Mouse (Mus musculus): ENCODE data around the gene Cyth2.

The Cyth2 gene

DNA sequence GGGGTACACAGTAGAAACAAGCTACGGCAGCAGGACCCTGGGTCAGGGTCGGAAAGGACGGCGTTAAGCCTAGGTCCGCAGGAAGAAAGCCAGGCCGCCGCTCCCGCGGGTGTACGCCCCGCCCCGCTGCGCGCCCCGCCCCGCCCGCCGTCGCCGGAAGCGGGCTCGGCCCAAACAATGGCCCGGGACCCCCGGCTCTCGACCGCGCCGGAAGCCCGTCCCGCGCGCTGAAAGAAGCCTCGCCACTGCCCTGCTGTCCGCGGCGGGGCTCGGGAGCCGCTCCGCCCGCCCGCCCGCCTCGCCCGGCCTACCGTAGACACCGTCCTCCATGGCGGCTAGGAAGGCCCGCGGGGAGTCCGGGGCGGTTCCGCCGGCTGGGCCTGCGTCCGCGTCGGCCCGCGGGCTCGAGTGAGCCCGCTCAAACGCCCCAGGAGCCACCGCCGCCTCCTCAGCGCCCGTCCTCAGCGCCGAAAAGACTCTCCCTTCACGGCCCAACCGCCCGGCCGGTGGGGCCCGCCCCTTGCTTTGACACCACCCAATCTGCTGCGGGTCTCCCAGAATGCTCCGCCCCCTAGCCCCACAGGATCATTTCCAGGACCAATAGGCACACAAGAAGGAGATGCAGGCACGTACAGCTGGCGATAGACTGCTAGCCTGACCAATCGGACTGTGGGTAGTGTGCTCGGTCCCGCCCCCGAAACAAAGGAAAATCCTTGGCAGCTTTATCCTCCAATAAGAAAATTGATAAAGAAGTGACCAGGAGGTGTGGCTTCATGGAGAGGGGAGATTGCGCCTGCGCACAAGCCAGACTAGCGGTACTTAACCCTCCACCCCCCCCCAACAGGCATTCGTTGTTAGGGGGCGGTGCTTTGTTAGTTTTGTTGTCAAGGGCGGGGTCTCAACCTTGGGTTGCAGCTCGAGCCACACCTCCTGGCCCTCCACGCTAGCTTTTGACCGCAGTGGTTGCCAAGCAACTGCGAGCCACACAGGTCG lies at the start of gene Cyth2:
TSS of gene Cyth2 (minus strand) at position 795 of the 993 bp plus-strand sequence.
- WGBS, result under 1% methylated on average over 90 of the region's 92 CpGs

DNA sequence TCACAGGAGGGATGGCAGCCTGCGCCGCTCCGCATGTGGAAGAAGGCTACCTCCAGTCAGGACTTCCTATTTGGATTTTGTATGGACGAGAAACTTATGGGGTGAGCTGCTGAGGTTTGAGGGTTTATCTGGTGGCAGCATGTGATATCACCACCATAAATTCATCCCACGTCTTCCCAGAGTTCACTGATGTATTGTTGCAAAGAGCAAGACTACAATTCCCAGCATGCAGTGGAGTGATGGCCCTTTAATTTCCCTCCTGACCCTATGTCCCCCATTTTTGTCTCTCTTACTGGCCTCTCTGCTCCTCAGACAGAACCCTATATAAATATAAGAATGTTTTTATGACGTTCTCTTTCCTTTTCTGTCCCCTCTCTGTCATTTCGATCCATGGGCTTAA lies 48.4 kb upstream of the Cyth2 start:
- 87% methylated on average over 7 of the region's 7 CpGs for WGBS

DNA sequence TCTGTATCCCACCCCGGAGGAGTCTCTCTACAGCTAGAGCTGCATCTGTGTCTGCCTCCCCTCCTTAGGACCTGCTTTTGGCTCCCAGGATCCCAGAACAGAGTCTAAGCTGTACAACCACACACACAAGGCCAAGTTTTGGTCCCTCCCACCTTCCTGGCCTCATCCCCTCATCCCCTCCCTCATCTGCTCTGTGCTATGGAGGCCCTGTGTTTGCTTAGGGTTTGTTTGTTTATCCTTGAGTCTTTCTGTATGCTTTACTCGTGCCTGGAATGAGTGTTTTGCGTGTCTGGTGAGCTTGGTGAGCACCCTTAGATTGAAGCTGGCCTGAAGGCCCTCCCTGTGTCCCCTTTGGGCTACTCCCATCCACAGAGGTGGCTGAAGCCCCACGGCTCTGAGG lies 44.6 kb upstream of the Cyth2 start:
- WGBS, result 79% methylated on average over 4 of the region's 4 CpGs

DNA sequence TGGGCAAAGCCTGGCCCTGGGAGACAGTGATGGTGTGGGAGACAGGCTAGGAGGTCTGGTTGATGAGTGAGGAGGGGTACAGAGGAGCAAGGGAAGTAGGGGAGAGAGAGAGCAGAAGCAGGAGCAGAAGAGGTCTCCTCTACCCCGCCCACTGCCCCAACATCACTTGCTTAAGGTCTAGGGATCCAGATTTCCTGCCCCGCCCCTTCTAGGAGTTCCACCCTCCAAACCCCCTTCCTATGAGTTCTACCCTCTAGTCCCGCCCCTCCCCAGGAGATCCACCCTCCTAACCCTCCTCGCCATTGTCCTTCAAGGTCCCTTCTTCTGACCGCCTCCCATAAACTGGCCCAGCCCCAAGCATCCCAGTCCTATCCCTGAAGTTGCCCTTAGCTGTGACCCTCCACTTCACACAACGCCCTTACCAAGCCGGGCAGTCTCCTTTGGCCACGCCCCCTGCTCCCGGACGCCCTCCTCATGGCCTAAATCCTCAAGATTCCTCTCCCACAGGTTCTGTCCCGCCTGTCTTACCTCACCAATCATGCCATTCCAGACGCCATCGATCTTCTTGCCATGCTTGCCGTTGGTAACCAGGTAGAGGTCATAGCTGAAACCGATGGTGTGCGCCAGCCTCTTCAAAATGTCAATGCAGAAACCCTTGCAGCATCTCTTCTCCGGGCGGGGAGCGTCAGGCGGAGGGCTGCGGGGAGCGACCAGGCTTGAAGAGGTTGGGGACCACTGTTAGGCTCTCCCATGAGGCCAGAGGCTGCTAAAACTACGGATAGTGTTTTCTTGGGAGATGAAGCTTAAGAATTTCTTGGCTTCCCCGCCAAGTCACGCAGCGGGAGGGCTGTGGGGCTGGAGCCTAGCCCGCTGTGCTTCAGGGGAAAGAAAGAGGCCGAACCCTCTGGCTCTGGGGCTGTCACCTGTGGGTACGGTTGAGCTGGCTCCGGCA lies 42.8 kb upstream of the Cyth2 start:
- WGBS, result 32% methylated on average over 30 of the region's 30 CpGs

DNA sequence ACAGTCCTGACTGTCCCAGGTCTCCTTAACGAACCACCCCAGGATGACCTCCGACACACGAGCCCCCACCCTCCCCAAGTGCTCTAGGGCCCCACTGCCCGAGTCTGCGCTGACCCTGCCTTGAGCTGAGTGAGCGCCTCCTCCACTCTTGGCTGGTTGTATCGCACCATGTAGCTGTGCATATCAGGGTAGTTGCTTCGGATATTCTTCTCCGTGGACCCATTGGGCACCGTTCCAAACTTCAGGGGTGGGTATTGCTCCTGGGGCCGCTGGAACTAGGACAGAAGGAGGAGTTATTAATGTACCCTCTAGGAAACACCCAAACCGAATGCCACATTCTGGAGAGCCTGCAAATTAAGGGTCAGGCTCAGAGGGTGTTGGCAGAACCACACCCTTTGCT lies 38.7 kb upstream of the Cyth2 start:
- 84% methylated on average over 12 of the region's 12 CpGs for WGBS

DNA sequence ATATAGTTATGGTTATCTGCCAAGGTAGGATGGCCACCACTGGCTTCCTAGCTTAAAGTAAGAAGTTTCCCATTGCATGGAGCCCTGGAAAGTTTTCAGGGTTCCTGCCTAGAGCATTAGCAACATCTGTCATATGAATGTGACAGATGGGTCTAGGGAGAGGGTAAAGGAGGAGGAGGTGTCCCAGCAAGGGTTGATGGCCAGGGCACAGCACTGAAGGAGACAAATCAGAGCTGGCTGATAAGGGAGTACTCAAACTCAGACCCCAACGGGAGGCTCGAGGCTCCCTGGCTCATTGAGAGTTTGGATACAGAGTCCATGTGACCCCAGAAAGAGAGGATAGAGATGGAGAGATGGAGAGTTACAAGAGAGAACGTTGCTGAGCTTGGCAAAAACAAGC lies 36.3 kb upstream of the Cyth2 start:
- 76% methylated on average over 3 of the region's 3 CpGs for WGBS

DNA sequence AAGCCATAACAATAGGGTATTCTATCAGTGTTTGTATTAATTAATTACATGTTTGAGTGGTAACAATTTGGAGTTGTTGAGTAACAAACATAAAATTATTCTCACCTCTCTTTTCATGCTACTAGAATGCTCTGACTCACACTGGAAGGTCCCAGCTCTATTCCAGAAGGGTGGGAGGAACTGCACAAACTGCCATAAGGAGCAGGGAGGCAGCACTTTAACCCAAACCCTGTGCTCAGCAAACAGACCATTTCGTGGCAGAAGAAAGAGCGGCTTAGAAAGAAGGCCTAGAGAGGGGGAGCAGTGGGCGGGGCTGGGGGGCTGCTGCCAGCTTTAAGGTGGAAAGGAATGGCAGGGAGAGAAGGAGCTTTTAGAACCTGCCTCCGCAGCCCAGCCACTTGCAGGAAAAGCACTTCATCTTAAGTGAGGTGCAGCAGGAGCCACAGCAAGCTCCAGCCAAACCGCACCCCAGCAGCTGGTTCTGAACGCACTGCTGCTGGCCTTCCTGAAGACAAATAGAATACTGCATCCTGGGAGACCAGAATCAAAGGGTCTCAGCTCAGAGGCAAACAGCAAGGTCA lies 34.2 kb upstream of the Cyth2 start:
- WGBS, result 33% methylated on average over 6 of the region's 6 CpGs

DNA sequence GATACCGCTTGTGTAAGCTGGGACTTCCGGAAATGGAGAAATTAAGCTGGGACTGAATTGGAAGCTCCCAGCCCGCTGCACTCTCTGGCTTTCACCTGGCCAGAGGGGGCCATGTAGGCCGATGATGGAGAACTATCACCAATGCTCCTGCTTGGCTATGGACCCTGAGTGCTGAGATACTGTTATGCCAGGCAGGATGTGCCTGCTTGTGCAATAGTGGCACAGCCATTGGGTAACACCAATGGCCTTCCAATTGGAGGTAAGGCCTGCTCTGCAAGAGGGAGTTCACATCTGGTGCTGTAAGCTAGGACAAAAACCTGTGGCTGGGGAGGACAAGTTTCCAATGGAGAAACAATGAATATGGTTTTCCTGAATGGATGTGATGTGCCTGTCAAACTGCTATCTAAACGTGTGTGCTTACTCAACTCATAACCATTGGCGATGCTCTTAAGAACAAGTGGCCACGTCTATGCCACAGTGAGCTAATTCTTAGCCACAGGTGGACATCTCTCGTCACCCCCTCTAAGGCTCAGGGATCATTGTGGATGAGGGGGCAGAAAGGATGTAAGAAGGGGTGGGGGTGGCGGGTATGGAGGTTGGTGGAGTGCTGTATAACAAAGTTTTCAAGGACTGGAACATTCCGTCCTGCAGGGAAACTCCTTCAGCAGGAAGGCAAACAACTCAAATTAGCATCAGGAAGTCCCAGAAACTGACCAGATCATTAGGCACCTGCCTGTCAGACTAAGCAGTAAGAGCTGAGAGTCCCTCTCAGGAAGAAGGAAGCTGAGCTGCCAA lies 28.8 kb upstream of the Cyth2 start:
- 93% methylated on average over 10 of the region's 10 CpGs for WGBS

DNA sequence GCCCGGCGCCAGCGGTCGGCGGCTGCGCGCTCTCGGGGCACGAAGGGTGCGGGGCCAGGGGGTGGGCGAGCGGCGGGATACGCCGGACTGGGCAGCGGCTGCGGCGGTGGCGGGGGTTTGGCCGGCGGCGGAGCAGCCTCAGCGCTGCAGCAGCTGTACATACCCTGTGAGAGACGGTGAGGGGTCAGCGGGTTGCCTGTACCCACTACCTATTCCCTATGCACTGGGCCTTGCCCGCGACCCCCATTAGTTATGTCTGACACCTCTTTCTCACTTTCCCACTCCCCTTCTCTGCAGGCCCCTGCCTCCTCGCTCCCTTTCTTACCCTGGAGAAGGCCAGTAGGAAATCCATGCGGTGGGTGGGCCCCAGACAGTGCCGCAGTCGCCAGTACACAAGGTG lies 19.5 kb upstream of the Cyth2 start:
- WGBS, result 28% methylated on average over 22 of the region's 31 CpGs

DNA sequence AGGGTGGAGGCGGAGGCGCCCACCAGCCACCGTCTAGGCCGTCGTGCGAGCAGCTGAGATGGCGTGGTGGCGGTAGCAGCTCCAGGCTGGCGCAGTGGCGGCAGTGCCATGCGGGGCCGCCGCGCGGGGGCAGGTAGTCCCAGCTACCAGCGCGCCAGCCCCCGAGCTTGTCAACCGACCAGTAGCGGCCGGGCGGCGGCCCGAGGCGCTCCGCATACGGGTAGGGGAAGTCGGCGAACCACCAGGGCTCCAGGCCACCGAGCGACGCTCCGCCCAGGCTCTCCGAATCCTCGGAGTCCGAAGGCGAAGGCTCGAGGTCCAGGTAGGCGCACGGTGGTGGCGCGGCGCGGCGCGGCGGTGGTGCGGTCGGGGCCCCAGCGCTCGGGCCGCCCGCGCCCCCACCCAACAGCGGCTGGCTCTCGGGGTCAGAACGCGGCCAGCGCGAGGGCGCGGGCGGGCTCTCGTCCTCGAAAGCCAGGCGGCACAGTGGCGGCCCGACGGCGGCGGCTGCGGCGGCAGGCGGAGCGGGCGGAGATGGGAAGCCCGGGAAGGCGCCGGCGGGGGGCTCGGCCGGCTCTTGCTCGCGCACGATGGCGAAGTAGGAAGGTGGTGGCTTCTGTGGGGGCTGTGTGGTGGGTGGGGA lies 18.9 kb upstream of the Cyth2 start:
- 9% methylated on average over 82 of the region's 86 CpGs for WGBS

DNA sequence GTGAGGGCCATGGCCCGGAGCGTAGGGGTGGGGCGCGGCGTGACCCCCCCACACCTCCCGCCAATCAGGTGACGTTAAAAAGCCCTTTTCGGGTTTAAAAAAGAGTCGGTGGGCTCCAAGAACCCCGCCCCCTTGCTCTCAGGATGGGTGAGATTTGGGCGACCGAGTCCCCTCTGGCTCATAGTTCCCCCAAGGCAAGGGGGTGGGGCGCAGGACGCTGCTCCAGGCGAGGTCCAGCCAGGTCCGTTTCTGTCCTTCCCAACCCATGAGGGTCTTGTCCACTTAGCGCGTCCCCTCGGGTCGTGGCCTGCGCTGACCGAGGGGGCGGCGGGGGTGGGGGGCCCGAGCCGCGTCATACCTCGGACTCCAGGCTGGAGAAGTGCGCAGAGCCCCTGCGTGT lies 18.0 kb upstream of the Cyth2 start:
- WGBS, result 14% methylated on average over 30 of the region's 30 CpGs

DNA sequence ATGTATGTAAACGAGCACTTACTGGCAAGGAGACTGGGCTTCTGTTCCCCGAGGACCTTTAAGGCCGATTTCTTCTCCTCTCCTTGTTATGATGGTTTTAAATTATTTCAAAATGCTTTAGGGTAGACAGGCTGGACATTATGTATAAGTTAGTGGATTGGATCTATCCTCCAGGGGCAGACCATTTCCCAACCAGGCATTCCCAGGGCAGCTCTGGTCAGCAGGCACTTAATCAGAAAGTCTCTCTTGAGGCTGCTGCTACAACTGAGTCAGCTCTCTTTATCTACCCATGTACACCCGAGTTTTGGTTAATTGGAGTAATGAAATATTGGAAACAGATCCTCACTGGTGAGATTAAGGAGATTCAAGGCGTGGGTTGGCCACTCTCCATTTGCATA lies 16.7 kb upstream of the Cyth2 start:
- WGBS, result 17% methylated on average over 5 of the region's 5 CpGs

DNA sequence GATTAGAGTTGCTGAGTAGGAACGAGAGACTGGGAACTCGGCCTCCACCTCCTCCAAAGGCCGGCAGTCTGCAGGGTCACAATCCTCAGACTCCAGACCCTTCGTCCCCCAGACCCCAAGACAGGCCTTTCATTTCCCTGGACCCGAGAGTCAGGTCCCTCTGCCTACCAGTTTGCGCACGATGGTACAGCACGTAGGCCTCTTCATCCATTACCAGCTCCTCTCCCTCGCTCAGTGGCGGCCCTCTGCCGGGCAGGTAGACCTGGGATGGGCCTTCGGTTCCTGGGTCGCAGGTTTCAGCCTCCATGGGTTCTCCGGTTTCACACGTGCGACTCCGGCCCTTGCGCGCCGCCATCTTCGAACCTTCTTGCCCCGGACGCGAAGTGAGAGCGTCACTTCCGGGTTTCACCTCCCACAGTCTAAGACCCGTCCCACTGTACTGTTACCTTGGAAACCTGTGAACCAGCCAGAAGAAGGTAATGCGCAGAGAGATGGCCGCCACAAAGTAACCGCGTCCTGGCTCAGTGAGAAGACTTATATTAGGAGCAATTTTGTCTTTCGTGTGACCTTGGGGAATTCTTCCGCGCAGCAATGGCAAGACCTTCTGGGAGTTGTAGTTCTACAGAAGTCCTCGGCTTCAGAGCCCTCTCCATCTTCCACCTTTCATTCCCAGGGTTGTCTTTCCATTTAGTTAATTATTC lies 16.2 kb upstream of the Cyth2 start, which contains the start of gene Grwd1:
TSS of gene Grwd1 (minus strand) at position 518 of the 701 bp plus-strand sequence.
- under 1% methylated on average over 35 of the region's 35 CpGs for WGBS

DNA sequence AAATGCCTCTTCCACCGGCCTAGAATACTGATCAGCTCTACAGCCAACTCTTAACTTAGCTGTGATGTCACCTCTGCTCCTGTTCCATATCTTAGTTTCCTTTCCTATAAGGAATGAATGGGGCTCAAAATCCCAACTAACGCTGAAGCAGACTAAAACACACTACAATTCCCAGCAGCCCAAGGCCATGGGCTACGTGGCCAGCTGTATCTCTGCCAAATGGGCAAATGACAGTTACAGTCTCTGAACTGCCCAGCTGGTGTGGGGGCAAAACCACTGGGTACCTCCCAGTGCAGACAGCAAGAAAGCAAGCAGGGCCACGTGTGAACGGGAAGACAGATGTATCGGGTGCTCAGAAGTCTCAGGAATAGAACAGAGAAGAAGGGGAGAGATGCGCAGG lies 12.2 kb upstream of the Cyth2 start:
- WGBS, result 62% methylated on average over 7 of the region's 7 CpGs

DNA sequence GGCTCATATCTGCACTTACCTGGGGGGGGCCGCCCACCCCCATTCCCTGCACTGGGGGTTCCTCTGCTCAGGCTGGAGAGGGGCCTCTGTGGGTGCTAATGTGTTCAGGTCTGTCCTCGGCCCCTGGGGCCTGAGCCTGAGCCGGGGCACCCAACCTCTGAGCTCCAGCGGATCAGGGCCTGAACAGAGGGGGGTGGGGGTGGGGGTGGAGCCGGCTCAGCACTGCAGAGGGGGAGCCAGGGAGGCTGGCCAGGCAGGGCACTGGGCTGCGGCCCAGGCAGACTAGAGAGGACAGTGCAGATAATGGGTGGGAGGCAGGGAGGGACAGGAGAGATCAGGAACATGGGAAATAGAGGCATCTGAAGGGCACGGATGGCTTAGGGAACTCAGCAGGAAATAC lies 10.2 kb upstream of the Cyth2 start, which contains the start of gene Kcnj14:
TSS of gene Kcnj14 (minus strand) at position 185 of the 400 bp plus-strand sequence.
- WGBS, result 59% methylated on average over 7 of the region's 7 CpGs

DNA sequence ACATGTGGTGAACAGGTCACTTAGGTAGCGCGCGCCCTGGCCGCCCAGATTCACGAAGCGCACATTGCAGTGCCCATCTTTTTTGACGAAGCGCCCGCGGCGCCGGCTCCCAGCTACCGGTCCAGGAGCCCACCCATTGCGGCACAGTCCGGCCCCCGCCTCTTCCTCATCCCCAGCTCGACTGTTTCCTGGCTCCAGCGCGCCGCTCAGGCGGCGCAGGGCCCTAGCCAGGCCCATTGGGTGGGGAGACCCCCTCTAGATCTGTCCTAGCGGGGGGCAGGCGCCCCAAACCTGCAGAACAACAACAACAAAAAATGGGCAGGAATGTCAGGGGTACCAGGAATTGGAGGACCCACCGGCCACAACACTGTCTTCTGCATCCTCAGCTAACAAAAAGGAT lies 5.5 kb upstream of the Cyth2 start:
- WGBS, result 29% methylated on average over 25 of the region's 25 CpGs

DNA sequence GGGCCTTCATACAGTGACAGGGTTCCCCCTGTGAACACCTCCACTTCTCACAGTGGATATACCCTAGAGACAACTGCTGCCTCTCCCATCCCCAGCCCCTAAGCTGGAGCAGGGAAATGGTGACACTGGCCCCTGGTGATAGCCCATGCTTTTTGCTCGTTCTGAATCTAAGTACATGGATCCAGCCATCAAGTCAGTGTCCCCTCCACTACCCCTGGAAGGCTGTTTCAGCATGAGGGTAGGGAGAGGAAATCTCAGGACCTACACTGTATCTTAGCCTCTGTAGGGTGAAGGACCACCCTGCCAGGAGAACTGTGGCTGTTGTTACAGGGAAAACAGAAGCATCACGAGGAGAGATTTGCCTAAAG lies 1.6 kb upstream of the Cyth2 start:
- 58% methylated on average over 2 of the region's 2 CpGs for WGBS

DNA sequence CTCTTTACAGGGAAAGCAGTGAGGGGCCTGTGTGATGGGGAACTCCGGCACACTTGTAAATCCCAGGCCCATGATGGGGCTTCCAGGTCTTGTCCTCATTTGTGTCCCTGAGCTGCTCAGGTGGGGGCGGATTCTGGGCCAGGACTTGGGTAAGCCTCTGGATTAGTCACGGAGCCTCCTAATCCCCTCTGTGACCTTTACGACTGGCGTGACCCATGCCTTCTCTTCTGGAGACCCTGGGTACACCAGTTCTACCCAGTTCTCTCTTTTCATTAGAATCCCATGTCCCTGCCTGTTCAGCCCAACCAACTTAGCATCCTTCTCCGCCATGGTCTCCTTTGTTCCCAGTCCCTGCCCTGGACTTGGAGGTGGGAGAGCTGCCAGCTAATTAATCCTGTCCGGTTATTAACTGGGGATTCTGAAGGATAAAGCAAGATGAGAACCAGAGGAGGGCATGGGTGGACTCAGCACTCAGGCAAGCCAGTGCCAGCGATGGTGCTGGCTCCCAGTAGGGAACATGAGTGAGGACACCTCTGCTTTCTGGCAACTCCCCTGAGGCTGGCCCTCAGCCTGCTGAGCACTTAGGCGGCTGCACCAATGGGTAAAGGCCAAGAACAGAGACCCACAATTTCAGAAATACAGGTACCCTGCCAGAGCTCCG lies 1.1 kb upstream of the Cyth2 start:
- 52% methylated on average over 10 of the region's 10 CpGs for WGBS

DNA sequence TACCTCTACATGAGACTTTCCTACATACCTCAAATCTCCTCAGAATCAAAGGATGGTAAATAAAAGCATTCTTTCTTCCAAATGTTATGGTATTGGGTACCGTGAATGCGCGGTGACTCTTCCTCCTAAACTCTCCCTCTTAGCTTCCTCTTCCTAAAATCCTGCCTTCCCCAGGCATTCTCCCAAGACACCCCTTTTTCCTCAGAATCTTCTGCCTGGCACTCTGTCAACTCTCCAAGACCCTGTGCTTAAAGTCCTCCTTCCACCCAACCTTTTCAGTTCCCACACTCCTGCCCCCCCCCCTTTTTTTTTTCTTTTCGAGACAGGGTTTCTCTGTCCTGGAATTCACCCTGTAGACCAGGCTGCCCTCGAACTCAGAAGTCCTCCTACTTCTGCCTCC lies 460 bp upstream of the Cyth2 start:
- under 1% methylated on average over 5 of the region's 5 CpGs for WGBS
